Mouse (Mus musculus) spleen, embryonic (tissue): ENCODE results near the gene Cabp5.
"Not testable (repeated sequence)": the region's sequence is repeated elsewhere in the genome, so short reads cannot be mapped to it uniquely, and the experiment has no call there.

ENCODE experiments used
- CTCF ChIA-PET: fragments of 350-600 bp; sonication (Branson Sonifier 250); formaldehyde crosslinking; loops from one replicate; lab custom pipeline; 2022; lab: Charles Lee

Gene Cabp5

GRCm38 (mm10) chr7:13397832-13398231, at the start of gene Cabp5:
Gene Cabp5 (plus strand): TSS chr7:13398132.
- CTCF ChIA-PET: no interaction called here

GRCm38 (mm10) chr7:13355943-13356342, 42.0 kb upstream of the Cabp5 start:
- CTCF ChIA-PET: no interaction called here

GRCm38 (mm10) chr7:13380588-13380987, 17.3 kb upstream of the Cabp5 start:
- CTCF ChIA-PET: no interaction called here

DNA sequence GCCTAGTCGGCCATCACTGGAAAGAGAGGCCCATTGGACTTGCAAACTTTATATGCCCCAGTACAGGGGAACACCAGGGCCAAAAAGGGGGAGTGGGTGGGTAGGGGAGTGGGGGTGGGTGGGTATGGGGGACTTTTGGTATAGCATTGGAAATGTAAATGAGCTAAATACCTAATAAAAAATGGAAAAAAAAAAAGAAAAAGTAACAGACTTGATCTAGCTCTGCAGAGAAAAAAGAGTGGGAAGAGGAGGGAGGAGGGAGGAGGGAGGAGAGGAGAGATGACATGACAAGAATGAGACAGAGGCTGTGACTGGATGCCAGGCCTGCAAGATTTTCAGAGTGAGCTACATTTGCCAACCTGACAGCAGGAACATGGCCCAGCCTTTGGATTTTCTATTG, 52.6 kb downstream of the Cabp5 start, which contains the start of gene Bsph1:
Gene Bsph1, plus strand, starts transcription at position 301 of the 400 bp plus-strand sequence.
- CTCF ChIA-PET: not testable (repeated sequence)
